Mouse (Mus musculus) stomach, postnatal 0 days (tissue): ENCODE data around the gene Uchl4.

Source experiments
- CTCF ChIP-seq: IDR thresholded peaks from 2 replicates; pipeline ENCODE4 v1.5.1; 2016; ENCODE audit warnings: antibody characterized with exemption, low read depth, mild to moderate bottlenecking, moderate library complexity
- EP300 ChIP-seq: optimal IDR thresholded peaks from 2 replicates; pipeline ENCODE3; 2016; ENCODE audit warnings: antibody characterized with exemption

- TF ChIP-seq EP300 (no peak), CTCF (no peak)
Measured at GRCm38 (mm10) chr9:64242381-64242831, 7.4 kb downstream of the Uchl4 start.
